Mouse (Mus musculus) frontal cortex, postnatal 10 days (tissue): Measurements from ENCODE around the gene Atoh8.

Experiments
- DNase-seq, 2 experiments: peaks; one replicate each; pipeline ENCODE4 v3.0.0; 2022; ENCODE audit warnings: low spot score in 2 of 2, mixed read lengths in 1 of 2

Gene Atoh8

GRCm38 (mm10) chr6:72158966-72159764 lies 76.2 kb downstream of the Atoh8 start:
- DNase-seq: no peak
